Mouse (Mus musculus) small intestine, adult 2 months (tissue): ENCODE results near the gene Zfp574.

ENCODE experiments used
- CTCF ChIP-seq: fragments of 200-500 bp; IDR thresholded peaks from 2 replicates; pipeline ENCODE4 v1.5.1; 2012; ENCODE audit warnings: low read depth, mild to moderate bottlenecking, control low read depth, inconsistent platforms, low read length, moderate library complexity, mixed read lengths; ENCODE audit not compliant: insufficient replicate concordance, insufficient read length; ENCODE audit errors: extremely low read depth
- POLR2A ChIP-seq: fragments of 200-500 bp; IDR thresholded peaks from 2 replicates; pipeline ENCODE4 v1.6.1; 2012; ENCODE audit warnings: low read depth, mild to moderate bottlenecking, control low read depth, inconsistent platforms, low read length, moderate library complexity

GRCm38 (mm10) chr7:25088531-25088930 is 16.2 kb downstream of the Zfp574 start:
- TF ChIP-seq CTCF, result no peak
- TF ChIP-seq POLR2A, result no peak
